Mouse (Mus musculus): ENCODE data around the gene Gm47996. TPM values are rescaled to one million over a fixed set of nuclear protein-coding genes. Genes with fewer than 3 reads are reported as not detected.
"Not testable (repeated sequence)": the region's sequence is repeated elsewhere in the genome, so short reads cannot be mapped to it uniquely, and the experiment has no call there.

The Gm47996 gene
- polyA plus RNA-seq, 1 experiment from 2014 or later, result not detected

- not testable (repeated sequence) for ATAC-seq (ENCODE audit: low FRiP score, low read depth)
These were observed 23.0 kb upstream of the Gm47996 start for GRCm38 (mm10) chr1:151186879-151187424.

GRCm38 (mm10) chr1:151188469-151188868 is 21.5 kb upstream of the Gm47996 start:
- Histone ChIP-seq H3K36me3 (no peaks in the 10 kb centered on the region), H3K27ac (no peak overlapping the region), H3K4me3 (no peak overlapping the region), H3K27me3 (no peaks in the 10 kb centered on the region), H3K4me1 (no peaks in the 10 kb centered on the region), H3K4me2 (replicated peaks) (no peak overlapping the region), H3K9ac (no peak overlapping the region), H3K9me3 (no peaks in the 10 kb centered on the region)
- WGBS, result 85% methylated on average over 4 of the region's 4 CpGs
- no peak for ATAC-seq (ENCODE audit: low FRiP score, low read depth)

More at GRCm38 (mm10) chr1:151186879-151187424, 23.0 kb upstream of the Gm47996 start:
- not testable (repeated sequence) for H3K36me3 ChIP-seq; H3K9me3 ChIP-seq; H3K4me3 ChIP-seq; H3K27me3 ChIP-seq; H3K9ac ChIP-seq; H3K4me1 ChIP-seq; H3K27ac ChIP-seq; H3K4me2 ChIP-seq (replicated peaks)
- WGBS, result 85% methylated on average over 4 of the region's 4 CpGs

- not testable (repeated sequence) for H3K4me3 ChIP-seq; H3K27ac ChIP-seq; H3K27me3 ChIP-seq; ATAC-seq (ENCODE audit: low FRiP score, low read depth); H3K4me2 ChIP-seq (replicated peaks); H3K9ac ChIP-seq; H3K9me3 ChIP-seq; H3K36me3 ChIP-seq; H3K4me1 ChIP-seq
- whole genome bisulfite sequencing, result 100% methylated on average over 1 of the region's 7 CpGs
These were observed 17.9 kb upstream of the Gm47996 start, which contains the start of gene Gm8947 for GRCm38 (mm10) chr1:151192075-151192474. Gm8947 (plus strand) TSS chr1:151192376.

GRCm38 (mm10) chr1:151192739-151193138 is 17.2 kb upstream of the Gm47996 start:
- 91% methylated on average over 15 of the region's 15 CpGs for WGBS
- H3K4me3 ChIP-seq; H3K4me2 ChIP-seq (replicated peaks); ATAC-seq (ENCODE audit: low FRiP score, low read depth); H3K9ac ChIP-seq; H3K9me3 ChIP-seq; H3K27ac ChIP-seq; H3K4me1 ChIP-seq; H3K27me3 ChIP-seq; H3K36me3 ChIP-seq: not testable (repeated sequence)

GRCm38 (mm10) chr1:151195986-151196385 is 13.9 kb upstream of the Gm47996 start:
- H3K36me3 ChIP-seq; H3K27ac ChIP-seq; H3K9ac ChIP-seq; H3K9me3 ChIP-seq; H3K4me3 ChIP-seq; H3K4me2 ChIP-seq (replicated peaks); H3K27me3 ChIP-seq; ATAC-seq (ENCODE audit: low FRiP score, low read depth); H3K4me1 ChIP-seq: not testable (repeated sequence)
- WGBS, result 77% methylated on average over 4 of the region's 4 CpGs

GRCm38 (mm10) chr1:151196690-151197089 is 13.2 kb upstream of the Gm47996 start:
- H3K9me3 ChIP-seq; H3K4me2 ChIP-seq (replicated peaks); H3K4me1 ChIP-seq; H3K4me3 ChIP-seq; H3K36me3 ChIP-seq; H3K27ac ChIP-seq; ATAC-seq (ENCODE audit: low FRiP score, low read depth); H3K27me3 ChIP-seq; H3K9ac ChIP-seq: not testable (repeated sequence)
- WGBS, result 86% methylated on average over 3 of the region's 3 CpGs

GRCm38 (mm10) chr1:151198120-151198519 is 11.8 kb upstream of the Gm47996 start, which contains the start of gene Gm47995:
Gm47995 (plus strand) TSS chr1:151198448.
- H3K27me3 ChIP-seq; ATAC-seq (ENCODE audit: low FRiP score, low read depth); H3K36me3 ChIP-seq; H3K4me2 ChIP-seq (replicated peaks); H3K4me1 ChIP-seq; H3K9me3 ChIP-seq; H3K4me3 ChIP-seq; H3K27ac ChIP-seq; H3K9ac ChIP-seq: not testable (repeated sequence)
- 66% methylated on average over 2 of the region's 4 CpGs for WGBS

- not testable (repeated sequence) for ATAC-seq (ENCODE audit: low FRiP score, low read depth)
These were observed 9.3 kb upstream of the Gm47996 start for GRCm38 (mm10) chr1:151200620-151201019.

GRCm38 (mm10) chr1:151202771-151203170 is 7.2 kb upstream of the Gm47996 start:
- H3K9me3 ChIP-seq; ATAC-seq (ENCODE audit: low FRiP score, low read depth): not testable (repeated sequence)
- 68% methylated on average over 4 of the region's 5 CpGs for WGBS

More at GRCm38 (mm10) chr1:151200620-151201019, 9.3 kb upstream of the Gm47996 start:
- not testable (repeated sequence) for H3K9me3 ChIP-seq; H3K36me3 ChIP-seq; H3K4me1 ChIP-seq; H3K9ac ChIP-seq; H3K27ac ChIP-seq; H3K4me3 ChIP-seq; H3K4me2 ChIP-seq (replicated peaks); H3K27me3 ChIP-seq

GRCm38 (mm10) chr1:151203818-151204217 is 6.1 kb upstream of the Gm47996 start, which contains the start of gene 3110040M04Rik:
3110040M04Rik (plus strand) TSS chr1:151204121.
- no CpG with 5 or more reads among the region's 6 CpGs for WGBS
- H3K27ac ChIP-seq; H3K27me3 ChIP-seq; H3K4me2 ChIP-seq (replicated peaks); H3K36me3 ChIP-seq; H3K4me3 ChIP-seq; ATAC-seq (ENCODE audit: low FRiP score, low read depth); H3K9ac ChIP-seq; H3K4me1 ChIP-seq; H3K9me3 ChIP-seq: not testable (repeated sequence)

More at GRCm38 (mm10) chr1:151202771-151203170, 7.2 kb upstream of the Gm47996 start:
- not testable (repeated sequence) for H3K27me3 ChIP-seq; H3K9ac ChIP-seq; H3K36me3 ChIP-seq; H3K27ac ChIP-seq; H3K4me3 ChIP-seq; H3K4me2 ChIP-seq (replicated peaks); H3K4me1 ChIP-seq

GRCm38 (mm10) chr1:151208493-151208892 is 1.4 kb upstream of the Gm47996 start:
- not testable (repeated sequence) for H3K9me3 ChIP-seq; H3K27ac ChIP-seq; H3K27me3 ChIP-seq; H3K4me1 ChIP-seq; H3K4me3 ChIP-seq; ATAC-seq (ENCODE audit: low FRiP score, low read depth); H3K4me2 ChIP-seq (replicated peaks); H3K9ac ChIP-seq; H3K36me3 ChIP-seq
- WGBS, result 84% methylated on average over 4 of the region's 5 CpGs

GRCm38 (mm10) chr1:151208944-151209343 is 987 bp upstream of the Gm47996 start:
- H3K9me3 ChIP-seq; H3K4me1 ChIP-seq; H3K27ac ChIP-seq; H3K4me3 ChIP-seq; H3K36me3 ChIP-seq; ATAC-seq (ENCODE audit: low FRiP score, low read depth); H3K27me3 ChIP-seq; H3K4me2 ChIP-seq (replicated peaks); H3K9ac ChIP-seq: not testable (repeated sequence)

GRCm38 (mm10) chr1:151211666-151212065 is 1.7 kb downstream of the Gm47996 start:
- 95% methylated on average over 5 of the region's 5 CpGs for WGBS

More at GRCm38 (mm10) chr1:151211666-151212065, 1.7 kb downstream of the Gm47996 start:
- H3K4me2 ChIP-seq (replicated peaks); H3K4me3 ChIP-seq; H3K27me3 ChIP-seq; ATAC-seq (ENCODE audit: low FRiP score, low read depth); H3K9ac ChIP-seq; H3K36me3 ChIP-seq; H3K27ac ChIP-seq; H3K9me3 ChIP-seq: not testable (repeated sequence)
- H3K4me1 ChIP-seq, result peaks cover 14% of the 10 kb centered on the region

All from limb, embryonic 13.5 days (tissue).